Mouse (Mus musculus) layer of hippocampus, postnatal 25 days (tissue): Measurements from ENCODE around the gene Fkbp4. TPM values are rescaled to one million over a fixed set of nuclear protein-coding genes. Genes with fewer than 3 reads are reported as not detected.
A peak's percentile ranks its signal among the peaks of the same experiment; 100 is the strongest.
"Not testable (repeated sequence)": the region's sequence is repeated elsewhere in the genome, so short reads cannot be mapped to it uniquely, and the experiment has no call there.

Experiments
- DNase-seq, 2 experiments: peaks; one replicate each; pipeline ENCODE4 v3.0.0; 2022; ENCODE audit warnings: mixed read lengths in 2 of 2, low spot score in 1 of 2; ENCODE audit errors: extremely low spot score in 1 of 2
- total RNA-seq, 2 experiments: library from RNA; stranded (reverse); gene quantifications; 2 replicates each; pipeline ENCODE4 v1.2.3; 2021

Fkbp4 gene
- total RNA-seq, 2 experiments from 2014 or later, result 107 to 120 TPM

- DNase-seq, result peak in 1 of 2 experiments; percentile 55
These were observed 38.9 kb downstream of the Fkbp4 start for GRCm38 (mm10) chr6:128399421-128400185.

- no peak for DNase-seq
These were observed 39.5 kb downstream of the Fkbp4 start, which contains the start of gene Nrip2 for GRCm38 (mm10) chr6:128398996-128399395. Nrip2 (plus strand) TSS chr6:128399296.

- DNase-seq, result no peak
These were observed 40.8 kb downstream of the Fkbp4 start for GRCm38 (mm10) chr6:128397574-128398261.

- DNase-seq, result no peak
These were observed 47.8 kb downstream of the Fkbp4 start for GRCm38 (mm10) chr6:128390683-128391082.

GRCm38 (mm10) chr6:128389185-128389584, 49.3 kb downstream of the Fkbp4 start:
- no peak for DNase-seq

GRCm38 (mm10) chr6:128385026-128385425, 53.5 kb downstream of the Fkbp4 start:
- no peak for DNase-seq

- no peak for DNase-seq
These were observed 54.7 kb downstream of the Fkbp4 start for GRCm38 (mm10) chr6:128383752-128384151.

GRCm38 (mm10) chr6:128381254-128381653, 57.2 kb downstream of the Fkbp4 start:
- no peak for DNase-seq

GRCm38 (mm10) chr6:128380594-128381167, 57.8 kb downstream of the Fkbp4 start:
- DNase-seq, result not testable (repeated sequence)

Other genes starting within 250 kb of the Fkbp4 start
- gene Tead4, start 137.9 kb downstream of the Fkbp4 start, total RNA-seq, result under 1 TPM; 0.79 to 0.92 TPM
- 10 to 100 TPM; 21.9 to 22.9 TPM for gene Tulp3, start 82.8 kb downstream of the Fkbp4 start, total RNA-seq
- 10 to 100 TPM; 19.5 to 20.3 TPM for gene Rhno1, start 75.8 kb downstream of the Fkbp4 start, total RNA-seq
- gene Foxm1, start 75.7 kb downstream of the Fkbp4 start, total RNA-seq, result 1 to 10 TPM; 1.6 to 2.0 TPM
- 1 to 10 TPM in 1 of 2 experiments, under 1 TPM in 1; 0.94 to 1.2 TPM for gene Tex52, start 63.2 kb downstream of the Fkbp4 start, total RNA-seq
- gene Gm44596, start 63.2 kb downstream of the Fkbp4 start, total RNA-seq, result not detected
- gene Nrip2, start 39.4 kb downstream of the Fkbp4 start, total RNA-seq, result 10 to 100 TPM; 15.6 to 18.6 TPM
- 10 to 100 TPM; 19.8 to 25.3 TPM for gene Itfg2, start 13.7 kb downstream of the Fkbp4 start, total RNA-seq
- not detected for gene Pzp, start 88.0 kb upstream of the Fkbp4 start, total RNA-seq
- 10 to 100 TPM; 11.1 to 14.6 TPM for gene A2ml1, start 142.9 kb upstream of the Fkbp4 start, total RNA-seq
- not detected for gene Klrb1a, start 184.9 kb upstream of the Fkbp4 start, total RNA-seq
- gene Clec2h, start 223.7 kb upstream of the Fkbp4 start, total RNA-seq, result not detected